Comparison of ENCODE assay signal across 13 mouse cellular contexts in genomic region chr2:156473696-156474095, GRCm38 (mm10). TPM values are rescaled to one million over a fixed set of nuclear protein-coding genes. Genes with fewer than 3 reads are reported as not detected.
A peak's percentile ranks its signal among the peaks of the same experiment; 100 is the strongest.
DNase-seq lines count a peak whose midpoint lies in the region; ATAC-seq lines count a peak whose summit lies in the region.
"Had no signal": no experiment of that assay in that cellular context is flagged by ENCODE, and none has a peak within 500 bp of the region (broad histone marks: within the 10 kb centered on the region; RNA-seq: fewer than 3 reads in every experiment).

No protein-coding gene starts in this region.

- no peaks in the 10 kb centered on the region for H3K27me3 ChIP-seq in lung, embryonic 16.5 days (ENCODE audit: control insufficient read depth, insufficient read depth, low read depth, low read length)
- H3K27me3 ChIP-seq in heart, embryonic 12.5 days (replicated peaks): peaks cover 7% of the 10 kb centered on the region; the same call in 1 of the 2 replicates
- no peaks in the 10 kb centered on the region for H3K27me3 ChIP-seq in stomach, embryonic 16.5 days (ENCODE audit: control insufficient read depth, insufficient read depth, low read length)
- H3K27me3 ChIP-seq: hindbrain, embryonic 12.5 days; limb, embryonic 15.5 days had no signal

- H3K4me1 ChIP-seq in lung, embryonic 16.5 days (replicated peaks; ENCODE audit: control insufficient read depth, insufficient read depth, low read length): peaks cover 20% of the 10 kb centered on the region
- H3K4me1 ChIP-seq in heart, embryonic 12.5 days (replicated peaks): peaks cover 78% of the 10 kb centered on the region
- H3K4me1 ChIP-seq in stomach, embryonic 16.5 days (ENCODE audit: control insufficient read depth, insufficient read depth, low read length): peaks cover 11% of the 10 kb centered on the region

- H3K9ac ChIP-seq in lung, embryonic 16.5 days (ENCODE audit: low read length): no peak overlapping the region
- no peak overlapping the region for H3K9ac ChIP-seq in heart, embryonic 12.5 days
- no peak overlapping the region for H3K9ac ChIP-seq in stomach, embryonic 16.5 days (ENCODE audit: low read length)
- H3K9ac ChIP-seq: hindbrain, embryonic 12.5 days; limb, embryonic 15.5 days; midbrain, embryonic 12.5 days had no signal

- no peak overlapping the region for H3K4me3 ChIP-seq in lung, embryonic 16.5 days (ENCODE audit: low read length)
- H3K4me3 ChIP-seq in heart, embryonic 12.5 days: no peak overlapping the region
- no peak overlapping the region for H3K4me3 ChIP-seq in stomach, embryonic 16.5 days (replicated peaks; ENCODE audit: low read length)
- H3K4me3 ChIP-seq: hindbrain, embryonic 12.5 days; limb, embryonic 15.5 days; midbrain, embryonic 12.5 days had no signal

- H3K27ac ChIP-seq in lung, embryonic 16.5 days (ENCODE audit: low read length): peak overlapping the region; percentile 94
- H3K27ac ChIP-seq in heart, embryonic 12.5 days (ENCODE audit: poor library complexity, severe bottlenecking): 0 out of 2 replicates have a peak overlapping the region, but pooled peaks have one; percentile 20
- peak overlapping the region; percentile 92; the same call in 1 of the 2 replicates for H3K27ac ChIP-seq in stomach, embryonic 16.5 days (ENCODE audit: low read length)
- H3K27ac ChIP-seq: hindbrain, embryonic 12.5 days; limb, embryonic 15.5 days; midbrain, embryonic 12.5 days had no signal

- H3K4me2 ChIP-seq in lung, embryonic 16.5 days (ENCODE audit: low read depth, low read length): 0 out of 2 replicates have a peak overlapping the region, but pooled peaks have one; percentile 96
- no peak overlapping the region for H3K4me2 ChIP-seq in heart, embryonic 12.5 days
- H3K4me2 ChIP-seq in stomach, embryonic 16.5 days (ENCODE audit: low read depth, low read length): no peak overlapping the region
- H3K4me2 ChIP-seq: limb, embryonic 15.5 days had no signal

- H3K9me3 ChIP-seq in lung, embryonic 16.5 days (ENCODE audit: control insufficient read depth, low read length): no peaks in the 10 kb centered on the region
- no peaks in the 10 kb centered on the region for H3K9me3 ChIP-seq in heart, embryonic 12.5 days (replicated peaks)
- no peaks in the 10 kb centered on the region for H3K9me3 ChIP-seq in stomach, embryonic 16.5 days (replicated peaks; ENCODE audit: control insufficient read depth, low read length)
- H3K9me3 ChIP-seq: hindbrain, embryonic 12.5 days; limb, embryonic 15.5 days; midbrain, embryonic 12.5 days had no signal

- DNase-seq in gastrocnemius, postnatal 14 days: peak; percentile 23
- DNase-seq in gastrocnemius, adult 18-20 months (ENCODE audit: low spot score): no peak
- DNase-seq in lung, adult 18-20 months: no peak
- DNase-seq in right cerebral cortex, postnatal 14 days: no peak
- DNase-seq: kidney, adult 9 months; layer of hippocampus, postnatal 36 days had no signal

- WGBS in lung, embryonic 16.5 days: 56% methylated on average over 8 of the region's 8 CpGs
- WGBS in heart, embryonic 12.5 days: 68% methylated on average over 8 of the region's 8 CpGs
- 69% methylated on average over 8 of the region's 8 CpGs for WGBS in stomach, embryonic 16.5 days

- no peak for ATAC-seq in lung, embryonic 16.5 days (ENCODE audit: low read depth)
- ATAC-seq in heart, embryonic 12.5 days (ENCODE audit: insufficient number of reproducible peaks, low FRiP score): no peak
- ATAC-seq in stomach, embryonic 16.5 days (ENCODE audit: insufficient read depth, low FRiP score): no peak
- ATAC-seq: inflammation-experienced regulatory T-cells, adult 6 months had no signal

- no peaks in the 10 kb centered on the region for H3K36me3 ChIP-seq in lung, embryonic 16.5 days (ENCODE audit: control insufficient read depth, insufficient read depth, low read length)
- no peaks in the 10 kb centered on the region for H3K36me3 ChIP-seq in heart, embryonic 12.5 days
- no peaks in the 10 kb centered on the region for H3K36me3 ChIP-seq in stomach, embryonic 16.5 days (ENCODE audit: control insufficient read depth, insufficient read depth, low read length)
- H3K36me3 ChIP-seq: hindbrain, embryonic 12.5 days; limb, embryonic 15.5 days; midbrain, embryonic 12.5 days had no signal

- intact Hi-C loops in gastrocnemius, postnatal 14 days (cut with DNase I; ENCODE audit: low total_unique reads): no loop called here

RNA-seq across cellular contexts. Expression of gene Epb41l1, which starts 53.0 kb away (rescaled TPM):
- total RNA-seq in gastrocnemius, postnatal 14 days (2021): 10 to 100 TPM in 1 of 2 experiments, 1 to 10 TPM in 1; 8.0 to 11.8 TPM
- total RNA-seq in gastrocnemius, adult 18-20 months (2021): 1 to 10 TPM; 4.6 to 4.8 TPM
- 2.1 and 2.2 TPM in 2 replicates for polyA plus RNA-seq in lung, embryonic 16.5 days (2015; fragmentation: Nextera tagmentation; extraction: Ambion mirVana)
- polyA plus RNA-seq in heart, embryonic 12.5 days (2016; fragmentation: Nextera tagmentation; extraction: Ambion mirVana): 1.2 and 1.4 TPM in 2 replicates
- 3.0 and 3.1 TPM in 2 replicates for polyA plus RNA-seq in stomach, embryonic 16.5 days (2015; fragmentation: Nextera tagmentation; extraction: Ambion mirVana)

Comparison
In these comparisons a context has a peak if more than half of its experiments do, and no peak if none do; other contexts are left out.
1. H3K27ac ChIP-seq: peak in every context shown above with its lines; median percentile 94 in lung, embryonic 16.5 days; 92 in stomach, embryonic 16.5 days; 20 in heart, embryonic 12.5 days.